Mouse (Mus musculus) kidney, embryonic 16.5 days (tissue): ENCODE data around the gene Gm45837. TPM values are rescaled to one million over a fixed set of nuclear protein-coding genes. Genes with fewer than 3 reads are reported as not detected.

Experiments used
- ATAC-seq: fragments of 200-750 bp; cut with Nextera tagmentation; 2 replicates; pipeline ENCODE4 v1.8.0; 2017; ENCODE audit warnings: moderate TSS enrichment; ENCODE audit not compliant: low FRiP score, low TSS enrichment
- H3K27ac ChIP-seq: fragments of 300-500 bp; sonication (generic); 2 replicates; pipeline ENCODE4 v1.5.1; 2014; ENCODE audit warnings: low read length
- H3K27me3 ChIP-seq: fragments of 300-500 bp; sonication (generic); 2 replicates; pipeline ENCODE4 v1.6.1; 2014; ENCODE audit warnings: low read length, control low read depth, mixed read lengths; ENCODE audit not compliant: insufficient read depth
- H3K36me3 ChIP-seq: fragments of 300-500 bp; sonication (generic); 2 replicates; pipeline ENCODE4 v1.6.1; 2014; ENCODE audit warnings: low read length, control low read depth, mixed read lengths; ENCODE audit not compliant: insufficient read depth
- H3K4me1 ChIP-seq: fragments of 300-500 bp; sonication (generic); 2 replicates; pipeline ENCODE4 v1.6.1; 2014; ENCODE audit warnings: low read length, control low read depth, mixed read lengths; ENCODE audit not compliant: insufficient read depth
- H3K4me2 ChIP-seq: fragments of 300-500 bp; sonication (generic); replicated peaks from 2 replicates; pipeline ENCODE4 v1.6.1; 2014; ENCODE audit warnings: low read depth, low read length
- H3K4me3 ChIP-seq: fragments of 300-500 bp; sonication (generic); 2 replicates; pipeline ENCODE4 v1.5.1; 2014; ENCODE audit warnings: mild to moderate bottlenecking, low read length
- H3K9ac ChIP-seq: fragments of 300-500 bp; sonication (generic); replicated peaks from 2 replicates; pipeline ENCODE4 v1.6.1; 2014; ENCODE audit warnings: low read length
- H3K9me3 ChIP-seq: fragments of 300-500 bp; sonication (generic); 2 replicates; pipeline ENCODE4 v1.6.1; 2016; ENCODE audit warnings: low read length, control low read depth
- WGBS: fragments of 180-500 bp; shearing (Covaris S2); extraction: QIAGEN DNeasy Blood & Tissue Kit; methylation state at CpG from one replicate; pipeline ENCODE4 v1.1.7; 2014; 5-methylcytosine and 5-hydroxymethylcytosine counted together
- polyA plus RNA-seq: library from polyadenylated mRNA; unstranded; fragments of >200 nt; fragmentation: Nextera tagmentation; extraction: Ambion mirVana; gene quantifications from 2 replicates; pipeline ENCODE4 v1.2.1, GENCODE M21; 2015

The Gm45837 gene
- polyA plus RNA-seq, 1 experiment from 2014 or later = not detected

- Histone ChIP-seq H3K4me3 (no peak overlapping the region), H3K9ac (no peak overlapping the region), H3K36me3 (no peaks in the 10 kb centered on the region), H3K9me3 (no peaks in the 10 kb centered on the region), H3K4me2 (no peak overlapping the region), H3K27me3 (no peaks in the 10 kb centered on the region), H3K27ac (no peak overlapping the region), H3K4me1 (no peaks in the 10 kb centered on the region)
- ATAC-seq = no peak
- 39% methylated on average over 6 of the region's 6 CpGs for WGBS
Measured at GRCm38 (mm10) chr7:101515295-101515694, 104.6 kb downstream of the Gm45837 start.

- H3K9me3 ChIP-seq = no peaks in the 10 kb centered on the region
- H3K4me2 ChIP-seq = no peak overlapping the region
- no peak overlapping the region for H3K9ac ChIP-seq
- no peaks in the 10 kb centered on the region for H3K36me3 ChIP-seq
- H3K27me3 ChIP-seq = no peaks in the 10 kb centered on the region
- no peaks in the 10 kb centered on the region for H3K4me1 ChIP-seq
- no peak for ATAC-seq
- no peak overlapping the region for H3K27ac ChIP-seq
- H3K4me3 ChIP-seq = no peak overlapping the region
- WGBS = 68% methylated on average over 6 of the region's 6 CpGs
Measured at GRCm38 (mm10) chr7:101516460-101516859, 105.8 kb downstream of the Gm45837 start.

DNA sequence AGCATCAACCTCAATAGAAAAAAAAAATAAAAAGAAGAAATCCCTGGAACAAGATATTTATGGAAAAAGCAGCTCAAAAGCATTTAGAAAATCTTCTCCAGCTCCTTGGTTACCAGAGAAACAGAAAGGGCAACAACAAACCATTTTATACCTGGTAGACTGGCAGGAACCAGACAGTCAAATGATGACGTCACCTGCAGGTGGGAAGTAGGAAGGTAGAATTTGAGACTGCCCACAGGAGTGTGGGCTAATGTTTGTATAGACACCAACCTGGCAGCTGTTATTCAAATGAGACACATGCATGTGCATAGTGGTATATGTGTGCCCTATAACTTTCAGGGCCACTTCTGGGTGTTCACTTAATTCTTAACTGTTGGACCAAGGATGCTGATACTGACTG lies 111.0 kb downstream of the Gm45837 start:
- Histone ChIP-seq H3K4me3 (no peak overlapping the region), H3K27me3 (no peaks in the 10 kb centered on the region), H3K9ac (no peak overlapping the region), H3K9me3 (no peaks in the 10 kb centered on the region), H3K27ac (no peak overlapping the region), H3K36me3 (no peaks in the 10 kb centered on the region), H3K4me1 (no peaks in the 10 kb centered on the region), H3K4me2 (no peak overlapping the region)
- WGBS = 71% methylated on average over 1 of the region's 1 CpGs
- no peak for ATAC-seq

DNA sequence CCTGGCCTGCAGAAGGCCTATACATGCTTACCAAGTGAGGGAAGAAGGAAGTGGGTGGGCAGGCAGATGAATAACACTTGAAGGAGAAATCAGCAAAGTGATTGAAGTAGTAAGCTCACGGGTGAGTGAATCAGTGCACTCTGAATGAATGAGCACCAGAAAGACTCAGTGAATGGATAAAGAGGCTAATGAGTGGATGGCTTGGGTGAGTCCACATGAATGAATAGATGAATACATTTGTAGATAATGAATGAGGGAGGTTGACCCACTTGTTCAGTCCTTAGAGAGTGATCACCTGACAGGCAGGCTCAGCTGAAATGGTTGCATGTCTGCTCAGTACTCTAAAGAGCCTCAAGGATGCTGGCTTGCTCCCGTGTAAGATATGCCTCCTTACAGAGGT lies 112.5 kb downstream of the Gm45837 start:
- Histone ChIP-seq H3K4me1 (no peaks in the 10 kb centered on the region), H3K27ac (no peak overlapping the region), H3K36me3 (no peaks in the 10 kb centered on the region), H3K9ac (no peak overlapping the region), H3K4me3 (no peak overlapping the region), H3K9me3 (no peaks in the 10 kb centered on the region), H3K27me3 (no peaks in the 10 kb centered on the region), H3K4me2 (no peak overlapping the region)
- ATAC-seq = no peak
- 76% methylated on average over 2 of the region's 2 CpGs for WGBS

DNA sequence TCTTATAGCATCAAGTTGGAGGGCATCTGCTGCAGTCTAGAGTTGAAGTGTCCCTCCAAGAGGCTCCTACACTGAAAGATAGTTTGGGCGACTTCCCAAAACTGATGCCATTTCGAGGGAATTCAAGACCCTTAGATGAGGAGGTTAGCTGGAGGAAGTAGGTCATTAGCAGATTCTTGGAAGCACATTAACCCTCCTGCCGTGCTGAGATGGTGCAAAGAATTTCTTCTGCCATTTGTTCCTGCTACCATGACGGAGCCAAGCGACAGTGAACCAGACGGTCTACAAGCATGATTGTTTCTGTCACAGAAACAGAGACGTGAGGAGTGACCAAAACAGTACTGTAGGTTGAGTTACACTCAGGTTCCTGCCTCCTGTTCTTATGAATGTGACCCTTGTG lies 115.8 kb downstream of the Gm45837 start:
- WGBS = 54% methylated on average over 7 of the region's 7 CpGs
- ATAC-seq = no peak
- Histone ChIP-seq H3K9ac (no peak overlapping the region), H3K4me1 (no peaks in the 10 kb centered on the region), H3K9me3 (no peaks in the 10 kb centered on the region), H3K4me3 (no peak overlapping the region), H3K4me2 (no peak overlapping the region), H3K27ac (no peak overlapping the region), H3K27me3 (no peaks in the 10 kb centered on the region), H3K36me3 (no peaks in the 10 kb centered on the region)

- no peak for ATAC-seq
- H3K4me3 ChIP-seq = no peak overlapping the region
- no peak overlapping the region for H3K9ac ChIP-seq
- no peak overlapping the region for H3K27ac ChIP-seq
- H3K27me3 ChIP-seq = no peaks in the 10 kb centered on the region
- WGBS = 23% methylated on average over 5 of the region's 5 CpGs
- no peak overlapping the region for H3K4me2 ChIP-seq
- H3K36me3 ChIP-seq = no peaks in the 10 kb centered on the region
- peaks cover 5% of the 10 kb centered on the region; the same call in 1 of the 2 replicates for H3K4me1 ChIP-seq
- no peaks in the 10 kb centered on the region for H3K9me3 ChIP-seq
Measured at GRCm38 (mm10) chr7:101534428-101534827, 123.7 kb downstream of the Gm45837 start.

DNA sequence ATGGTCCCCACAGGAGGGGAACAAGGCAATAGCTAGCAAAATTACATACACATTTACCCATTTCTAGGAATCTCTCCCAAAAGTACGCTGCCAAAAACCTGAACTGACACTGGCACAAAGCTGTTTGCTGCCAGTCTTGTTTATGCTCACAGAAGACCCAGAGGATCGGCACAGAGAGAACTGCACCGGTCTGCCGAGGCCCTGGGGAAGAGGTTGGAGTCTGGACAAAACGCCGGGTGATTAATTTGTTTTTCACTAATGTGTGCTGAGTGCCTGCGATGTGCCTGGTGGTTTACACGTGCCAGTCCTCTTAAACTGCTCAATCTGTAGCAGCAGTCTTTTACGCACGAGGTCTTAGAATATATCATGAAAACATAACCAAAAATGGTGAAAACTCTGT lies 124.4 kb downstream of the Gm45837 start:
- H3K27me3 ChIP-seq = no peaks in the 10 kb centered on the region
- no peaks in the 10 kb centered on the region for H3K9me3 ChIP-seq
- no peak overlapping the region for H3K4me3 ChIP-seq
- H3K4me1 ChIP-seq = peaks cover 5% of the 10 kb centered on the region; the same call in 1 of the 2 replicates
- 77% methylated on average over 10 of the region's 10 CpGs for WGBS
- no peak overlapping the region for H3K9ac ChIP-seq
- H3K4me2 ChIP-seq = no peak overlapping the region
- H3K36me3 ChIP-seq = no peaks in the 10 kb centered on the region
- no peak for ATAC-seq
- no peak overlapping the region for H3K27ac ChIP-seq

DNA sequence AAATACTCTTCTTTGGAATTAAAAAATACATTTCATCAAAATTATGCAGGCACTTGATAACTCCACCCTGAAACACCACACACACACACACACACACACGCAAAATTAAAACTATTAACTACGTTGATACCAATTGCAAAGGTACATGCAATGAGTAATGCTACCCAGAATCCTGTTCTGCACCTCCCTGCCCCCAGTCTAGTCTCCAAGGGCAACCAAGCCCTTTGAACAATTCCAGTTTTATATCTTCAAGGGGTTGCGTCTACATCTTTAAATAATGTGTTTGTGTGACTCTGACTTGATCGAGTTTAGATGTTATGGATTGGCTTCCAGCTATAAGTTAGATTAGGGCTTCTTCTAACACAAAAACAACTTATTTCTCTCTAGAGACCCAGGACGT lies 124.8 kb downstream of the Gm45837 start:
- no peak overlapping the region for H3K4me3 ChIP-seq
- no peaks in the 10 kb centered on the region for H3K36me3 ChIP-seq
- no peaks in the 10 kb centered on the region for H3K27me3 ChIP-seq
- ATAC-seq = no peak
- no peak overlapping the region for H3K9ac ChIP-seq
- H3K4me1 ChIP-seq = peaks cover 5% of the 10 kb centered on the region; the same call in 1 of the 2 replicates
- 82% methylated on average over 5 of the region's 5 CpGs for WGBS
- no peaks in the 10 kb centered on the region for H3K9me3 ChIP-seq
- no peak overlapping the region for H3K27ac ChIP-seq
- H3K4me2 ChIP-seq = no peak overlapping the region

DNA sequence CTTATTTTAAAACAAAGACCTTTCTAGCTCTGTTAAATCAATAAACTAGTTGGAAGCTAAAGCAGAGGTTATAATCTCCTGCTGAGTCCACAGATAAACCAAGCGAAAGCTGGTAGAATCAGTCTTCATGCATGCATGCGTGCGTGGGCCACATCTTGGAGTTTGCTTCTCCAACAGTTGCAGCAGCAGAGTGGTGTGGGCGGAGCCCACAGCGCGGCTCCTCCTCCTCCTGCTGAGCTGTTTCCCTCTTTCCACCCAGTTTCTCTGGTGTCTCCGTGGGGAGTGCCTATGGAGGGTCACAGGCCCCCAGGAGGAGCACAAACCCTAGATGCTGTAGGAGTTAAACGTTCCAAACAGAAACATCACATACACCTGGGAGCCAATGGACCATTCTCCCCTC lies 126.9 kb downstream of the Gm45837 start:
- 46% methylated on average over 8 of the region's 8 CpGs for WGBS
- Histone ChIP-seq H3K9me3 (no peaks in the 10 kb centered on the region), H3K4me3 (no peak overlapping the region), H3K9ac (no peak overlapping the region), H3K27ac (no peak overlapping the region), H3K4me2 (peak overlapping the region; percentile 5; the same call in 1 of the 2 replicates), H3K36me3 (no peaks in the 10 kb centered on the region), H3K27me3 (no peaks in the 10 kb centered on the region), H3K4me1 (peaks cover 11% of the 10 kb centered on the region; the same call in 1 of the 2 replicates)
- ATAC-seq = no peak

DNA sequence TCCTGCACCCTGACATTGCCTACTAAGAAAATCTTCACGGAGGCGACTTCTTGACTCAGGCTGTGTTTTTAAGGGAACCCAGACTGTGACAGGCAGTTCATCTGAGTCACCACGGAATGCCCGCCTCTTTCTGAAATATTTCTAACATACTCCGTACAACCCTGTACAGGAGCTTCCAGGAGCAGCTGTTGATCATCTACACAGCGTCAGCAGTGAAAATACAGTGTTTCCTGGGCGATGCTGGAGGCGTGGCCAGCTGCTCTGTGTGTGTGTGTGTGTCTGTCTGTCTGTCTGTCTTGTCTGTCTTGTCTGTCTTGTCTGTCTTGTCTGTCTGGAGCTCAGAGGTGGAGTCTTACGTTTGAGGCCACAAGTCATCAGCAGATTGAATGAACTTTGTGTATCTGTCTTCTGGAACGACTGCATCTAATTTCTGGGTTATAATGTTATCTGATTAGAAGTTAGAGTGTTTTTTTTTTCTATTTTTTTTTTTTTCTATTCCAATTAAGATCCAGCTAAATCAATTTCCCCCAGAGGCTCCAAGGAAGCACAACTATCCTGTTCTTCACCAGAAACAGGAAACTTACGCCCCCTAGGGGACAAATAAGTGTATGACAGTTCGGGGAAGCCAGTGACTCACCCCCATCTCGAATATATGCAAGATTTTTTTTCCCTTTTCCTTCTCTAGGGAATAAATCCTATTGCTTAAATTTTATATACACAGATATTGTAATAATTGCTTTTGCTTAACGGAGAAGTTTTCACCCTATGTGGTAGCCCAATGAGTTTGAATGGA lies 127.7 kb downstream of the Gm45837 start:
- H3K9me3 ChIP-seq = no peaks in the 10 kb centered on the region
- no peak for ATAC-seq
- WGBS = 31% methylated on average over 14 of the region's 14 CpGs
- peak overlapping the region; percentile 5 for H3K4me2 ChIP-seq
- H3K27me3 ChIP-seq = no peaks in the 10 kb centered on the region
- no peak overlapping the region for H3K27ac ChIP-seq
- no peak overlapping the region for H3K9ac ChIP-seq
- peaks cover 11% of the 10 kb centered on the region; the same call in 1 of the 2 replicates for H3K4me1 ChIP-seq
- H3K36me3 ChIP-seq = no peaks in the 10 kb centered on the region
- no peak overlapping the region for H3K4me3 ChIP-seq
